Mouse (Mus musculus): Measurements from ENCODE around the gene Ptgds.

Gene Ptgds

GRCm38 (mm10) chr2:25469969-25470368, at the start of gene Ptgds:
TSS of gene Ptgds (minus strand) at chr2:25470046.
- WGBS = 59% methylated on average over 6 of the region's 6 CpGs

- 83% methylated on average over 3 of the region's 3 CpGs for WGBS
Measured at GRCm38 (mm10) chr2:25509912-25510311, 40.1 kb upstream of the Ptgds start.

GRCm38 (mm10) chr2:25506964-25507363, 37.1 kb upstream of the Ptgds start:
- 34% methylated on average over 5 of the region's 5 CpGs for WGBS

GRCm38 (mm10) chr2:25505860-25506259, 36.0 kb upstream of the Ptgds start:
- 90% methylated on average over 4 of the region's 4 CpGs for WGBS

GRCm38 (mm10) chr2:25505000-25505399, 35.2 kb upstream of the Ptgds start:
- 93% methylated on average over 1 of the region's 1 CpGs for WGBS

- 91% methylated on average over 19 of the region's 19 CpGs for WGBS
Measured at GRCm38 (mm10) chr2:25504538-25504937, 34.7 kb upstream of the Ptgds start.

GRCm38 (mm10) chr2:25502726-25503125, 32.9 kb upstream of the Ptgds start:
- WGBS = 92% methylated on average over 3 of the region's 3 CpGs

- WGBS = 69% methylated on average over 20 of the region's 20 CpGs
Measured at GRCm38 (mm10) chr2:25501593-25502486, 32.0 kb upstream of the Ptgds start, which contains the start of gene C8g. TSS of gene C8g (minus strand) at chr2:25501719.

GRCm38 (mm10) chr2:25500576-25501405, 30.9 kb upstream of the Ptgds start, which contains the start of gene Fbxw5:
TSS of gene Fbxw5 (plus strand) at chr2:25500750.
- 3% methylated on average over 39 of the region's 44 CpGs for WGBS

GRCm38 (mm10) chr2:25500071-25500575, 30.3 kb upstream of the Ptgds start:
- WGBS = 72% methylated on average over 6 of the region's 6 CpGs

GRCm38 (mm10) chr2:25498622-25499478, 29.0 kb upstream of the Ptgds start:
- WGBS = 77% methylated on average over 15 of the region's 15 CpGs

GRCm38 (mm10) chr2:25497846-25498575, 28.2 kb upstream of the Ptgds start:
- WGBS = 55% methylated on average over 6 of the region's 6 CpGs

GRCm38 (mm10) chr2:25496462-25496861, 26.6 kb upstream of the Ptgds start:
- WGBS = 42% methylated on average over 4 of the region's 4 CpGs

- WGBS = 90% methylated on average over 5 of the region's 5 CpGs
Measured at GRCm38 (mm10) chr2:25493476-25493961, 23.7 kb upstream of the Ptgds start, which contains the start of gene Lcn12. TSS of gene Lcn12 (minus strand) at chr2:25493911.

GRCm38 (mm10) chr2:25492988-25493387, 23.1 kb upstream of the Ptgds start:
- WGBS = 92% methylated on average over 5 of the region's 5 CpGs

GRCm38 (mm10) chr2:25488671-25489068, 18.8 kb upstream of the Ptgds start:
- WGBS = 78% methylated on average over 7 of the region's 7 CpGs

GRCm38 (mm10) chr2:25487965-25488670, 18.3 kb upstream of the Ptgds start:
- 85% methylated on average over 6 of the region's 6 CpGs for WGBS

GRCm38 (mm10) chr2:25484901-25485647, 15.2 kb upstream of the Ptgds start:
- WGBS = 75% methylated on average over 11 of the region's 11 CpGs

GRCm38 (mm10) chr2:25482969-25483368, 13.1 kb upstream of the Ptgds start:
- WGBS = 33% methylated on average over 7 of the region's 7 CpGs
